Mouse (Mus musculus) limb, embryonic 14.5 days (tissue): ENCODE data around the gene Ttc13. TPM values are rescaled to one million over a fixed set of nuclear protein-coding genes. Genes with fewer than 3 reads are reported as not detected.

Source experiments
- ATAC-seq: fragments of 200-750 bp; cut with Nextera tagmentation; 2 replicates; pipeline ENCODE4 v1.8.0; 2017; ENCODE audit warnings: low read depth, moderate number of reproducible peaks, moderate TSS enrichment; ENCODE audit not compliant: low FRiP score
- DNase-seq: peaks from one replicate; pipeline ENCODE4 v3.0.0-alpha.2; 2015; ENCODE audit warnings: low spot score
- H3K27ac ChIP-seq: fragments of 300-500 bp; sonication (generic); replicated peaks from 2 replicates; pipeline ENCODE4 v1.5.1; 2014; ENCODE audit warnings: low read depth, mild to moderate bottlenecking, low read length, moderate library complexity, mixed read lengths
- H3K27me3 ChIP-seq: fragments of 300-500 bp; sonication (generic); 2 replicates; pipeline ENCODE4 v1.6.1; 2014; ENCODE audit warnings: low read length, mixed read lengths; ENCODE audit not compliant: control insufficient read depth, insufficient read depth
- H3K36me3 ChIP-seq: fragments of 300-500 bp; sonication (generic); 2 replicates; pipeline ENCODE4 v1.6.1; 2014; ENCODE audit warnings: mild to moderate bottlenecking, low read length, moderate library complexity, mixed read lengths; ENCODE audit not compliant: control insufficient read depth, insufficient read depth
- H3K4me1 ChIP-seq: fragments of 300-500 bp; sonication (generic); 2 replicates; pipeline ENCODE4 v1.6.1; 2014; ENCODE audit warnings: antibody characterized with exemption, low read length, mixed read lengths; ENCODE audit not compliant: control insufficient read depth, insufficient read depth
- H3K4me2 ChIP-seq: fragments of 300-500 bp; sonication (generic); replicated peaks from 2 replicates; pipeline ENCODE4 v1.6.1; 2014; ENCODE audit warnings: low read depth, mild to moderate bottlenecking, low read length, moderate library complexity; ENCODE audit not compliant: severe bottlenecking
- H3K4me3 ChIP-seq: fragments of 300-500 bp; sonication (generic); replicated peaks from 2 replicates; pipeline ENCODE4 v1.5.1; 2014; ENCODE audit warnings: low read length
- H3K9ac ChIP-seq: fragments of 300-500 bp; sonication (generic); 2 replicates; pipeline ENCODE4 v1.6.1; 2014; ENCODE audit warnings: mild to moderate bottlenecking, low read depth, low read length, moderate library complexity; ENCODE audit not compliant: severe bottlenecking
- H3K9me3 ChIP-seq: fragments of 300-500 bp; sonication (generic); 2 replicates; pipeline ENCODE4 v1.6.1; 2016; ENCODE audit warnings: low read length; ENCODE audit not compliant: control insufficient read depth
- POLR2A ChIP-seq: fragments of 200-500 bp; IDR thresholded peaks from 2 replicates; pipeline ENCODE4 v1.8.0; 2012; ENCODE audit warnings: inconsistent platforms, mild to moderate bottlenecking, moderate library complexity, borderline replicate concordance; ENCODE audit not compliant: insufficient read depth, insufficient read length; ENCODE audit errors: extremely low read depth
- WGBS: fragments of 180-500 bp; shearing (Covaris S2); extraction: QIAGEN DNeasy Blood & Tissue Kit; methylation state at CpG from one replicate; pipeline ENCODE4 v1.1.7; 2014; 5-methylcytosine and 5-hydroxymethylcytosine counted together
- polyA plus RNA-seq, 2 experiments: library from polyadenylated mRNA; depleted of rRNA in 1 of 2; stranded (reverse) in 1 of 2; unstranded in 1 of 2; fragments of >200 nt; fragmentation: Nextera tagmentation in 1 of 2; extraction: Ambion mirVana in 1 of 2; gene quantifications; 2 replicates each; pipeline versions ENCODE4 v1.2.1 to v1.2.3; 2012 to 2014

Ttc13 gene
- polyA plus RNA-seq, 2 experiments, result 44.3 to 46.5 TPM

DNA sequence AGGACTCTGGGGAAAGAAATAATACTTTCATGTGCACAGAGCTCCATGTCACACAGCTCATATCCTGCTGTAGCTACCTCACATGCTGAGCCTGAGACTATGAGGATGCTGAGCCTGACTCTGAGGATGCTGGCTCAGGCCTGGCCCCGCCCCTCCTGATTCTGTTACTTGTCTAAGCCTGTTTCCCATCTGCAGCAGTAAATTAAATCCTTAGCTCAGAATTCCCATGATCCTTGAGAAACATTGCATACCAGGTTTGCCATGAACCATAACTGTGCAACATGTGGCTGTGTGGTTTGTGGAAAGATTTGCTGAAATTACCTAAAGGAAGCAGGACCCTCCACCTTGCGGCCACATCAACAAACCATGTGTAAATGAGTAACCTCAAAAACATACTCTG, 49.4 kb downstream of the Ttc13 start:
- TF ChIP-seq POLR2A, result no peak
- no peak overlapping the region for H3K27ac ChIP-seq
- ATAC-seq (no peak), DNase-seq (no peak)
- H3K27me3 ChIP-seq, result no peaks in the 10 kb centered on the region
- H3K4me3 ChIP-seq, result no peak overlapping the region
- 70% methylated on average over 2 of the region's 2 CpGs for WGBS
- no peak overlapping the region for H3K9ac ChIP-seq
- H3K36me3 ChIP-seq, result peaks cover 56% of the 10 kb centered on the region
- H3K9me3 ChIP-seq, result no peaks in the 10 kb centered on the region
- no peak overlapping the region for H3K4me2 ChIP-seq
- peaks cover 3% of the 10 kb centered on the region for H3K4me1 ChIP-seq

DNA sequence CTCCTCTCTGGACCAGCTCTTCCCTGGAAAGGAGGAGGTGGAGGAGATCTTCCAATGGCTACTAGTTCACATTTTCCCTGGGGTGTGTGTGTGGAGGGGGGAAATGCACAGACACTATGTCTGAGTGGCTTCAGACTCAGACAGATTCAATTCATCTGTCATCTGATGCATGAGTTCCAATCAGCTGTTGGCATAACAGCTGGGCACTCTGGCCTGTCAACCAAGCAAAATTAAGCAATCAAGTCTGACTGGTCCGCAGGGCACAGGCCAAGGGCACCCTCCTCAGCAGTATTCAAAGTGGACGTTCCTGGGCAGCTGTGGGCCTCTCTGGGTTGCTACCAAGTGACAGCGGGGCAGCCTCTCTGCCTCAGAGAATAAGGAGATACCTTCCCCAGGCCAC, 53.0 kb downstream of the Ttc13 start:
- H3K36me3 ChIP-seq, result peaks cover 32% of the 10 kb centered on the region
- DNase-seq (no peak), ATAC-seq (no peak)
- peaks cover 3% of the 10 kb centered on the region; the same call in 1 of the 2 replicates for H3K4me1 ChIP-seq
- no peak overlapping the region for H3K9ac ChIP-seq
- no peak overlapping the region for H3K4me3 ChIP-seq
- 72% methylated on average over 3 of the region's 3 CpGs for WGBS
- TF ChIP-seq POLR2A, result no peak
- H3K9me3 ChIP-seq, result no peaks in the 10 kb centered on the region
- no peak overlapping the region for H3K27ac ChIP-seq
- H3K4me2 ChIP-seq, result no peak overlapping the region
- no peaks in the 10 kb centered on the region for H3K27me3 ChIP-seq

DNA sequence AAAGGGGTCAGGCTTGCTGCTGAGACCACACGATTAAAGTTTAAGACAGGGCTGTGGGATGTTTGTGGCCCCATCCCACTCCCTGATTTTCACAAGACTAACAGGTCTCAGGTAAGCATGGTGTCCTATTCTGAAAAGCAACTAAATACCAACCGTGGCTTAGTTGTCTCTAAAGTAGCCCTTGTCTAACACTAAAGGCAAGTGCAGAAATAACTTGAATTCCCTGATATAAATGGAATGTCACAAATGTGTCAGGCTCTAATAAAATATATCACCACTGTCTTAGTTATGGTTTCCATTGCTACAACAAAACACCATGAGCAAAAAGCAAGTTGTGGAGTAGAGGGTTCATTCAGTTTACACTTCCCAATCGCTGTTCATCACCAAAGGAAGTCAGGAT, 57.4 kb downstream of the Ttc13 start:
- no peaks in the 10 kb centered on the region for H3K27me3 ChIP-seq
- no peak for ATAC-seq
- H3K4me1 ChIP-seq, result peaks cover 28% of the 10 kb centered on the region
- H3K4me2 ChIP-seq, result no peak overlapping the region
- no peak overlapping the region for H3K9ac ChIP-seq
- no peak overlapping the region for H3K27ac ChIP-seq
- TF ChIP-seq POLR2A, result no peak
- peaks cover 4% of the 10 kb centered on the region; the same call in 1 of the 2 replicates for H3K36me3 ChIP-seq
- H3K4me3 ChIP-seq, result no peak overlapping the region
- DNase-seq, result no peak
- no peaks in the 10 kb centered on the region for H3K9me3 ChIP-seq
- WGBS, result 66% methylated on average over 3 of the region's 3 CpGs

DNA sequence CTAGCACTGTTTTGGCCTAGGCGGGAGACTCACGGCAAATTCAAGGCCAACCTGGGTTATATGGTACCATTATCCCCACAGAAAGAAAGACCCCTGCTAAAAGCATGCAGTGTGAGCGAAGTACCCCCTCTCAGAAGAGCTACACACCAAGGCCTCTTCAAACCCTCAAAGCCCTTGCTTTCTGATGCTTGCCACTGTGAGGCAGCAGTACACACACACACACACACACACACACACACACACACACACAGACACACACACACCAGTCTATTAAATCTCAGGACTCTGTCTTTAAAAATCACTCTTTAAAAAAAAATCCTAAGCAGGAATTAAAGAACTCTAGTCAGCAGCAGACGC, 57.9 kb downstream of the Ttc13 start:
- peaks cover 31% of the 10 kb centered on the region for H3K4me1 ChIP-seq
- H3K9ac ChIP-seq, result peak overlapping the region; percentile 89
- WGBS, result 38% methylated on average over 4 of the region's 4 CpGs
- H3K27me3 ChIP-seq, result no peaks in the 10 kb centered on the region
- H3K4me2 ChIP-seq, result peak overlapping the region; percentile 77
- H3K4me3 ChIP-seq, result peak overlapping the region; percentile 89
- H3K27ac ChIP-seq, result peak overlapping the region; percentile 88
- TF ChIP-seq POLR2A, result no peak
- DNase-seq (no peak), ATAC-seq (no peak)
- peaks cover 7% of the 10 kb centered on the region; the same call in 1 of the 2 replicates for H3K36me3 ChIP-seq
- no peaks in the 10 kb centered on the region for H3K9me3 ChIP-seq

DNA sequence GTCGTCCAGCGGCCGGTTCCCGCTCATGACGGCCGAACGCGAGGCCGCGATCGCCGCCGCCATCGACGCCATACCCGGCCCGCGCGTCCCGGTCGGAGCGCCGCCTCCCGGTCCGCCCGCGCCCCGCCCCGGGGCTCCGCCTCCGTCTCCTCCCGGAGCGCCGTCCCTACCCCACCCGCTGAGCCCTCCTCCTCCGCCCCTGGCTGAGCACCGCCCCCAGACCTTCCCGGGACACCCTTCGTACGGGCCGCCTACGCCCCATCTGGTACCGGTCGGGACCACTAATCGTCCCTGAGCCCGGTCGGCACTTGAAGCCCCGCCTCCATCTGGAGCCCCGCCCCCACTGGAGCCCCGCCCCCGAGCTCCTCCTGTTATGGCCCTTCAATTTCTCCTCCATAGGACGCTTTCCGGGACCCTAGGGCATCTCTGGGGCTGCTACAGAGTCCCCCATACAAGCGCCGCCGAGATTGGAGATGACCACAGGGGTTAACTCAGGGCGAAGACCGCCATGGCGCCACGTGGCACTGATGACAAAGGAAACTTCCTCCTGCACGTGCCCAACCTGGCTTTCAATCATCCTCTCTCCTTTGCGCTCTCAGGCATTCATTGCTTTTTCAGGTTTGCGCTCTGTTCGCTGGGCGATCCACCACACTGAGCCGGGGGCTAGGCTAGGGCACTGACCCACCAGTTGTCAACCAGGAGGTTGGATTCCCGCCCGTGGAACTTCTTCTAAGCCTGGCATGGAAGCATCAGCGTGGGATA, 58.5 kb downstream of the Ttc13 start, which contains the start of gene 2310022B05Rik:
2310022B05Rik (minus strand) TSS at position 258 of the 762 bp plus-strand sequence.
- Histone ChIP-seq H3K4me1 (peaks cover 34% of the 10 kb centered on the region), H3K4me3 (peak within 1 kb of the TSS; percentile 89), H3K4me2 (peak within 1 kb of the TSS; percentile 77), H3K27me3 (no peaks in the 10 kb centered on the region), H3K9me3 (no peaks in the 10 kb centered on the region), H3K9ac (peak within 1 kb of the TSS; percentile 89), H3K36me3 (peaks cover 7% of the 10 kb centered on the region; the same call in 1 of the 2 replicates), H3K27ac (peak within 1 kb of the TSS; percentile 88)
- peak; percentile 94 for ATAC-seq
- WGBS, result 1% methylated on average over 48 of the region's 69 CpGs
- TF ChIP-seq POLR2A, result peak; percentile 79; the same call in 1 of the 2 replicates
- peak; percentile 88 for DNase-seq
